Mouse (Mus musculus): ENCODE measurements at regions not wholly inside any gene's neighbourhood (a gene's known extent, or its start where the extent isn't known, plus 50 kb on each side); places are given as distances from the start of the nearest gene placed in this dataset.

DNA sequence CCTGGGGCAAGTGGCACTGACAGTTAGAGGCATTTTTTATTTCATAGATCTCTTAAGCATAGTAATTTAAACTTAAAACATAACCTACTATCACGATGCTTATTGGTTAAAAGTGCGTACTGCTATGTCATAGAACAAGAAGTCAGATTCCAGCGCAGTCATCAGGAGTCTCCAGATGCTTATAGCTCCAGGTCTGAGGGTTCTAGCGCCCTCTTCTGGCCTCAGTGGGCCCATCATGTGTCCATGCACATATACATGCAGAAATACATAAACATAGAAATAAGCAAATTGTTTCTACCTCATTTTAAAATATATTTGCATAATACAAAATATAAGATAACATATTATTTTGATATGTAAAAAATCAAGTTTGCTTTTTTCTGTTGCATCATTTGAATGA lies 1002.8 kb upstream of the Adgrl2 start:
- intact Hi-C loops (cut with DNase I) = no loop called here

DNA sequence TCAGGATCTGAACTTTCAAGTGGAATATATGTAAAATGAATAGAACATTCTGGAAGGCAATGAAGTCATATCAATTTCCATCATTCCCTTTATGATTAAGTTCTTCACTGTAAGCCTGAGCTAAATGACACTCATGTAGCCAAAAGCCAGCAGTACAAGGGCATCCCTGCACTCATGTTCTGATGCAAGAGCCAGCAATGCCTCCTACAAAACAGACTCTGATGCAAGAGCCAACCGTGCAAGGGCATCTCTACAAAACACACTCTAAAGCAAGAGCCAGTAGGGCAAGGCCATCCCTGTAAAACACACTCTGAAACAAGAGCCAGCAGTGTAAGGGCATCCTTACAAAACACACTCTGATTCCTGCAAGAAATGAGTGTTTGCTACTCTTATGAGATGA lies 997.4 kb upstream of the Adgrl2 start:
- intact Hi-C loops (cut with DNase I) = no loop called here

DNA sequence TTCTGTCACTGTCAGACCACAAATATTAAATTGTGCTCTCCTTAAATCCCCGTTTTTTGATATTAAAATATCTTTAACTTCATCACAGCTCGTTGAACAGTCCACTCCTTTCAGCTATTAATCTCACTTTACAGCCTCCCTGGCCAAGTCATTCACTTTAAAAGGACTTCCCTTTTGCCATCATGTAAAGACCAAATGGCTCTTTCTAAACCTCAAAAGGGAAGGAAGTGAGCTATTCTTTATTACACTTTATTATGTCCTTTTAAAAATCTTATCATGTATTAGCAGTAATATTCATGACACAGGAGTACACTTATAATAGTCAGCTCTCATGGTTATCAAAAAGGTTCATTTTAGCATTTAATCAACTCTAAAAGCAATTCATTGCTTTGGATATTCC lies 966.6 kb upstream of the Adgrl2 start:
- intact Hi-C loops (cut with DNase I) = no loop called here

DNA sequence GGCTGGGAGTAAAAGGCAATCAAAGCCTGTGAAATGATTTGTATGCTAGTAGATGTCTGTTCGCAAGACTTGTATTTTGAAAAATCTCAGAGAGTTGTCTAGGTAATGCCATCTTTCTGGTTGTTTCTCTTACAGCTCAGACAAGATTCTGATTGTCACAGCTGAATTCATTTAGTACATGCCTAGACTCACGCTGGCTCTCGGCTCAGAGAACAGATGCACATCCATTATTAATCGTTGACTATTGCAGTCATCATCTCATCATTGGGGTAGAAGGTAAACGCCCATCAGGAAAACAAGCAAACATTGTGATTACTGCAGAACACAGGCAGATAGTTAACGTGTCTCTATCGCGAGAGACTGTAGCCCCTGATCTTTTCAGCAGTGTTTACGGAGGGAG lies 945.8 kb upstream of the Adgrl2 start:
- intact Hi-C loops (cut with DNase I) = no loop called here

DNA sequence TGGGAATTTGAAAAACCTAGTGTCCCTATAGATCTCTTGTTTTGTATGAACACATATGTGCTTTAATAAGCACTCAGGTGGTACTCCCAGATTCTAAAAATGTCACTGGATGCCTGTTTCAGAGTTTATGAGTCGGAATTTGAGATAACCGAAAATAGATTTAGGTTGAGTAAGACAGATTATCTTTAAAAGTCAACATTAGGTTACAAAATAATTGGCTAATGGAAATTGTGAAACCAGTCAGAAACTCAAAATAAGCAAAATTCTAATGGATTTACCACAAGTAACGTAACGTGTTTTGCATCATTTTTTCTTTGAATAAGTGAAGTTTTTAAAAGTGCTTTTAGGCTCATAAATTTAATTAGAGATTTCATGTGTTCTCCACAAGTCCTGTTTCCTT lies 944.5 kb upstream of the Adgrl2 start:
- intact Hi-C loops (cut with DNase I) = no loop called here

DNA sequence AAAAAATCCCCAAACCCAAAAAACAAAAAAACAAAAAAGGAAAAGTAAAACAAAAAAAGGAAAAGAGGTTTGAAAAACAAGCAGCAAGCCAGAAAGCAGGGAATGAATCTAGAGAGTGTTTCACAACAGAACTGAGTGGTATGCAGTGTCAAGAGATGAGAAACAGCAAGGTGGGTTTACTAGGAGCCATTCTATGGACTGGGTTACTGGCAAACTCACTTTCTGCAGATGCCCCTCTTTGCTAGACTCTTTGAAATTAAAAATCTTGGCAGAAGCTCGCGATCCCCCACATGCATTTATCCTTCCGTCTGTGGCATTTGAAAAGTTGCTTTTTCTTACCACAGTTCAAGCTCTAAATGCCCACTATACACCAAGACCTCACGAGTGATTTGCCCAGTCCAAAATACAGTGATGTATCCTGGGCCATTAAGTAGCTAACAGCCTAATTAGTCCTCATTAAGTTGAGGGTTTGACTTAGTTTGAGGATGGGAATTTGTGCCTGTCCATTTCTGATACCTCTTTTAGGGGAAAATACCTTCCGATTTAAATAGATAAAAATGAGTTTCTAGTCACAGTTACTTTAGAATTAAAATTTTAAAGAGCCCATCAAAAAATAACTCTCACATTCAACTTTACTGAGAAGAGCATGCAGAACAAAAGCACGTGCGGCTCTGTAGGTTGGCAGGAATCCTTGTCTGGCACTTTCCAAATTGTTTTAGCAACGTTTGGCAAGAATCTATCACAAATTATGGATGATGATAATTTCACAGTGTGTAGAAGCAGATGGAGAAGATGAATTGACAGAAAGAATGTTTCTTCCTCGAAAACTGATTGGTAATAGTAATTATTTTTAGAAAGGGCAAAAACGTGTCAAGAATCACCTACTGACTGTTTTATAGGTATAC lies 938.4 kb upstream of the Adgrl2 start:
- intact Hi-C loops (cut with DNase I) = no loop called here

DNA sequence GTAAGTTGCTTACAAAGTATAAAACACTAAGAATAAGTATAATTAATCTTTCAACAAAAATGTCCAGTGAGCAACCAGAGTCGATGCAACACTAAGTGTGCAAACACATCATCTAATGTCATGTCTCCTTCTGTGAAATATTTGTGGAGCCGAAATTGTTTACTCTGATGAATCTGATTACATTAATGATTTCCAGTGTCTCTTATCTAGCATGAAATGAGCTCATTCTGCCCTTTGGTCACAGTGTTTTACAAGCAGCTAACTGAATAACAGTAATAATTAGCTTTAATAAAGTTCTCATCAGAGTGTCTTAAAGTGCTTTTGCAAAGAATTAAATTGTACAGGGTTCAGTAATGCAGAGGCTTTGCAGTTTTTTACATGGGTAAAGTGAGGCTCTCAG lies 929.9 kb upstream of the Adgrl2 start:
- intact Hi-C loops (cut with DNase I) = no loop called here

DNA sequence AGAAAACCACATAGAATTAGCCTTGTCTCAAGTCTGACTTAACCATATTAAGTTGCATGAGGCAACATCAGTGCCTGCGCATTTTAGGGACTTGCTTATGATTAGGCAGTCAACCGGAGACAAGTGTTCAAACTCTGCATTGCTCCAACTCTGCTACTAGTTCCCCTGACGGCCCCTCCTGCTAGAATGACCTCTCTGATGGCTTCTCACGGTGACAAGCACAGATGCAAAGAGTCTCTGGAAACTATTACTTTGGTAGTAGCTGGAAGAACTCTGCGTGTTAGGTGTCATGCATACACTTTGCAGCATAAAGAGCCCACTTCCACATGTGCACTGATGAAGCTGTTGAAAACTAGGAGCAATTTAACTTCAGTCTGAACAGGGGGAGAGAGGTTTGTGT lies 927.8 kb upstream of the Adgrl2 start:
- intact Hi-C loops (cut with DNase I) = no loop called here

DNA sequence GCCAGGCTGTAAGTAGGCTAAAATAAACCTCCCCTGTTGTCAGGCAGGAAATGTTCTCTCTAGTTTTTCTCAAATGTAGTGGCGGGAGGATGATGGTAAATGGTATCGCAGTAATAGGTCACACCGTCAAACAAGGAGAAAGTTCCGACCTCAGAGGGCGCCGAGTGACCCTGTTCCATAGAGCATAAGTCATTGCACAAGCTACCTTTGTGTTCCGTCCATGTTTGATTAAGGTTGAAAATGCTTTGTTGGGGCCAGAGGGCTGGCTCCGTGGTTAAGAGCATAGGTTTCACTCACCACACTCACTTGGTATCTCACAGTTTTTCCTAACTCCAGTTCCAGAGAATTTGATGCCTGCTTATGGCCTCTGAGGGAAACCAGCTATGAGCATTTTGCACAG lies 920.4 kb upstream of the Adgrl2 start:
- intact Hi-C loops (cut with DNase I) = no loop called here

DNA sequence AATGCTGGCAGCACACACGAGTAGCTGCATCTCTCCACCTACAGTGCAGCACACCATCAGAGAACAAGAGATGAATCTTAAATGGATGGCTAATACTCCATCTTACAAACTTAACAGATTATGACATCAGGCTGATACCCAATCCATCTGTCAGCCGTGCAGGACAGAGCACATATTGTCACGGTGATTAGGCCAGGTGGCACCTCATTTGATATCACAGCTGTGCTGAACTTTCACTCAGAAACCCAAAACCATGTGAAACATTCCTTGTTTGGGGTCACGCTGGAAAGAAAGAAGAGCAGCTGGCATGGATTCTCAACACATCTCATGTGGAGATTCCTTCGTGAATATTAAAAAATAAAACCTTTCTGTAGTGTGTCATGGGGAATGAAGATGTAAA lies 911.4 kb upstream of the Adgrl2 start:
- intact Hi-C loops (cut with DNase I) = no loop called here

DNA sequence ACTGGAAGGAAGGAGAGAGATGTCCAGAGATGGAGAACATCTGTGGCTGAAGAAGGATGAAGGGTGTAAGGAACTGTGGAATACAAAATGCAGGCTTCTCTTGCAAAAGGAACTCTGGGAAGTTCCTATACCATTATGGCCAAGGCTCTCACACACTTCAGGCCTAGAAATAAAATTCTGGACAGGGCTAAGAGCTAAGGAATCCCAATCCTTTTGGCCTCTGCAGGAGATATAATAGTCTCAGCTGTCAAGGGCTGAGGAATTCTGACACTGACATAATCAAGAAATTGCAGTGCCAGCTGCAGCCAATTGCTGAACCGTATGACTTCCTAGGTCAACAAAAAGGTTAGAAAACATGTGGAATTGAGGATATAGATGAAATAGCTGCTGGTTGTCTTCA lies 886.2 kb upstream of the Adgrl2 start:
- intact Hi-C loops (cut with DNase I) = no loop called here

DNA sequence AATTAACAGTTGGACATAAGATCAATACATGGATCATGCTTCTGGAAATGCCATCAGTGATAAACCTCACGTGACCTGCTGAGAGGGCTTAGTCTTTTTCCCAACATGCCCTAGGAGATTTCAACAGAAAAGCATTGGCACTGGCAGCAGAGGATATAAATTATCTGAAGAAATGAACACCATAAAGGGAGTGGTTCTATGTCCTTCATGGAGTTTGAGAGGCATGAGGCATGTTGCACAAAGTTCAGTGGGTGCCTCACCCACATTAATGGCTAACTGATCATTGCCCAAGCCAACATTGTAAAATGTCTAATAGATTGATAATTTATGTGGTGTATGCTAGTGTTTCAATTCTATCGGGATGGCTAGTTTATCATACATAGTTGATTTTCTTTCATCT lies 875.6 kb upstream of the Adgrl2 start:
- intact Hi-C loops (cut with DNase I) = no loop called here

DNA sequence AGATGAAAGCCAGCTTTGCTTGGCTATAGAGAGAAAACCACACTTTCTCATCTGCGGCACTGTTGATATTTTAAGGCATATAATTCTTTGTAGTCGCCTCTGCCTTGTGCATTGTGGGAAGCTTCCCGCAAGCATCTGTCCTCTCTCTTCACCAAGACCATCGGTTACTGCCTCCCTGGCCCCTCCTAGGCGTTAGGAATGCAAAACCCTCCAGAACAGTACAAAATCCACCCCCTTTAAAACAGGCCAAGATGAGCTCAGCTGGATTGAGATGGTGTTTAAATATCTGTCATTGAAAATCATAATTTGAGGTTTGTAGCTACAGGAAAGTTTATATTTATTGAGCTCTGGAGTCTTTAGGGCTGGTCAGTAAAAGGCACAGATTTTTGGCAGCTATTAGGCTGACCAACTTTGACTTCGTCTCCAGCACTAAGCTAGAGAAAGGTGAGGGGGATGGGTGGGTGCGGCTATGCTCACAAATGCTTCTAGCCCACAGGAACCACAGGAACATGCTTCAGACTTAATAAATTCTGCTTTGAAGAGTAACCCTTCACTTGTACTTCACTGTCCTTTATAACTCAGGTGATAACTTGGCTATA lies 856.7 kb upstream of the Adgrl2 start:
- intact Hi-C loops (cut with DNase I) = no loop called here

DNA sequence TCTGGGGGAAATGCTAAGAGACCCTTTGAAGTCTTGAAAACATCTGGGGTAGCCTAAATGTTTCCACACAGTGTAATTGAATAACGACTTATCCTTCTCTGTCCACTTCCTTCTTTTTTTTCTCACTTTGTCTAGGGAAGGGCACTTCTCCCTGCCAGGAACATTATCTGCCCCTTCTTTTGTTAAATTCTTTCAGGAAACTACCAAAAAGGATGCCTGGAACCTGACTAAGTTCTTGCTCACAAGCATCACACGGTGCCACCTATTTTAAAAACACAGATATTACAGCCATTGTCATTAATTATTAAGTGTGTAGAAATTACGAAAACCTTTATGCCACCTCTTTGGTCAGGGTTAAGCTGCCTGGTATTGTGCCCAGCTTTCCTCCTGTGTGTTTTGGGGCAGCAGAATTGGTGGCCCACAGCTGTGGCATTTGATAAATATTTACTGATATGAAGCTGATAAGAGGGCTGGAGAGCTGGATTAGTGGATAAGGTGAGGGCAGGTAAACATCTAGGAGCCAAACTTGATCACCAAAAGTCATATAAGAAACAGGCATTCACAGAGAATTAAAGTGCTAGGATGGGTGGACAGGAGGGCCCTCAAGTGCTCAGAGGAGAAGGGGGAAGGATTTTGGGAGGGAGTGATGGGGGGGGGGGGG lies 855.6 kb upstream of the Adgrl2 start:
- intact Hi-C loops (cut with DNase I) = no loop called here

DNA sequence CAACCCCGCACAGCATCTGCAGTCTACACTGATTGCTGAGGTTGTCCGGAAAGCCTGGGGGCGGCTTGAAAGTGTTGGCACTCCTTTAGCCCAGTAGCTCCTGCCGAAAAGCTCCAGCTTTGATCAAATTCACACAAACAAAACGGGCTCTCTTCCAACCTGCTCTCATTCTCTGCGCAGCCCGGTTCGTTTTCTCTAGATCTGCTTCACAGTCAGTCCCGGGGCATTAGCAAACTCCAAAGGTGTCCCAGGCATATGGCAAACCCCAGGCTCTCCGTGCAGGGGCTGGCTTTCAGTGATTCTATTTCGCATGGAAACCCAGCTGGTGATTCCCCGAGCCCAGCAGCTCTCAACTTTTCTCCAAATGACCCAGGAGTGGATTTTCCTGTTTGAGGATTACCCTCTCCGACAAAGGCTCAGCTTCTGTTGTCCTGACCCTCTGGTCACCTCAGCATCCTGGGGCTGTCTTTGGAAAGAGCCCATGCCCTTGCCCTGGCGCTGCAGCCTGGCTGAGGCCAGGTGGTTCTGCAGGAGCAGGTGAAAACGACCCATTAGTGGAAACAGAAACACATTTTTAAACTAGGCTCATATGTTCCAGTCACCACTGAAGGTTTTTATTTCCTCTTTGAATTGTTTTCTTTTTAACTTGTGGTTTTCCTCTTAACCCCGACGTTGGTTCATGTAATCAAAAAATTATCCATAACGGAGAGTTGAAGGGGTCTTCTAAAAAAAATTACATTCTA lies 854.9 kb upstream of the Adgrl2 start:
- intact Hi-C loops (cut with DNase I) = no loop called here

DNA sequence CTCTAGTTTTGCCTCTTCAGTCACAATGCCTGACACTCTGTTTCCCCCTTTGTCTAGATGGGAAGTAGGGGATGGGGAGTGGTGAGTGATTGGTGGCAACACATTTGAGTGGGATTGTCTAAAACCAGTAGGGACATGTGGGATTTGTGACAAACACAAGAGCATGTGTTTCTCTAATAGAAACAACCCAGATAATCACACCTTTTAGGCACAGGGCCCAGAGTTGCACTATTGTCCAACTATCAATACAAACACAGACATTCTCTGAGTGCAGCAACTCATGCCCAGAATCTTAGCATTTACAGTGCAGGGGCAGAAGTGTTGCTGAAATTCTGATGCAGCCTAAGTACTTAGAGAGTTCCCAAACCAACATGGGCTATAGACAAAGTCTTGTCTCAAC lies 847.6 kb upstream of the Adgrl2 start:
- intact Hi-C loops (cut with DNase I) = no loop called here

DNA sequence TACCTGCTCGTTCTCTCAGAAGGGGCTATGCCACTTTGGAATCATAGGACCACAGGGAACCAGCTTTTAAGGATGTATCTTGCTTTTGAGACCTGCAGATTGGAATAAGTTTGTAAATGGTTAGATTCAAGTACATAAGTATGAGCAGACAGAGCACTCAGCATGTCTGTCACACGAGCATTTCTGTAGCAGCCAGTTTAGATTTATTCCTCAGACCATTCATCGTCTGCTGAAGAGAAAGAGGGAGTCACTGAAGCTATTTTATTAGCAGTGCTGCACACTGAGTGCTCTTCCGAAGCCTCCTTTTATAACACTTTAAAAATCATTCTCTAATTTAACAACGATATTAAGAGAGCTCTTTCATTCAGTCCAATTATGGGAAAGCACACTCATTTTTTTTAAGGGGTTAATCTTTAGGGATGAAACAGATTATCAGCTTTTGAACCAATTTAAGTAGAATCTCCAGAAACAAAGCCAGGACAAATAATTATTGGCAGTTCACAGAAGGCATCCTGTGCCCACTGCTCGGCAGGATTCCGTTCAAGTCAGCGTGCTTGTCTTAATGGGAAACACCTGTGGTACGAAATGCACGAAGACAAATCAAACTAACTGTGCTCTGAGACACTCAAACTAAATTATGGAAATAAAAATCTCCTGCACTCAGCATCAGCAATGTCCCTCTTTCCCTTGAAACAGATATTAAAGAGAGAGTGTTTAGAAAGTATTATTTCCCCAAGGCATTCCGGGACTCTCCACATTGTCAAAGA lies 846.3 kb upstream of the Adgrl2 start:
- intact Hi-C loops (cut with DNase I) = no loop called here

DNA sequence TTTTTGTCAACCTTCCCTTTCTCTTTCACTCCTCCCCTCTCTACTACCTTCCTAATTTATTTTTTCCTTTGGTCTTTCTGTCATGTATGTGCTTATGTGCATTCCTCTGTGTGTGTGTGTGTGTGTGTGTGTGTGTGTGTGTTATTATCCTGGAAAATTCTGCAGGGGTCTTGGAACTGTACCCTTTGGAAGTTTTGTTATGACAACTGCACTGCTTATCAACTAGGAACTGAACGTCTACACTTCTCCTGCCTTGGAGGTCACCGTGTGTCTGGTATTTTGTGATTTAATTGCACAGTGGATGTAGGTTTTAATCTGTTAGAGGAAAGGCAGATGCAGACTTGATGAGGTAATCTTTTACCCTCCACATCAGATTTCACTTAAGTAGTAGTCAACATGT lies 836.8 kb upstream of the Adgrl2 start:
- intact Hi-C loops (cut with DNase I) = no loop called here

DNA sequence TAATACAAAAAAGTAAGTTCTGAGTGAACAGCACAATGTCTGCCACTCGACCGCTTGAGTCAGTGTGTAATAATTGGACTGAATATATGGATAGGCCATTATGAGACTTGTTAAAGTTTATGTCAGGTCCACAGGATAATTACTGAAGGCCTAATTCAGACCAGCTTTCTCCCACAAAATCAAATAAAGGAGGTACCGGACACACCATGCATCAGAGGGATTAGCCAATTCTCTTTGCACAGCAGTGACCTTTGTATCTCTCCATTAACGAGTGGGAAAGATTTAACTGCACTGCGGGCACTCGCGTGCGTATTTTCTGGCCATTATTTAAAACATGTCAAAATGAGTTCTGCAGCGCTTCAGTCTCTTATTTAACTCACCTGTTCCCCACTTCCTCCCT lies 836.4 kb upstream of the Adgrl2 start:
- intact Hi-C loops (cut with DNase I) = no loop called here

DNA sequence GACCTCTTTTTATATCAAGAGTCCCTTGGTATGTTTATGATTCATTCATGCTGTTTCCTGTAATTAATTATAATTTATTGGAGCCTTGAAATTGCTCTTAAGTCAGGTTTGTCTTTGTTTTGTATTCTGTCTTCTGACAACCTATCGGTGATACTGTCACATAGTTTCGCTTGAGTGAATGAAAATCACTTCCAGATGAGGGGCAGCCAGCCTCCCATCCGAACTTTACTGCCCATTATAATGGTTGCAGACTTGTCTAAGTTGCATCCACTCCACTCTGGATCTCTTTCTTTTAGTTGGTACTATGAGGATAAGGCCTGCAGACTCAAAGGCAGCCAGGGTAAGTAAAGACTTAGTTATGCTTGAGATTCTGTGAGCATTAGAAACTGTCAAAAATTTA lies 830.3 kb upstream of the Adgrl2 start:
- intact Hi-C loops (cut with DNase I) = no loop called here

DNA sequence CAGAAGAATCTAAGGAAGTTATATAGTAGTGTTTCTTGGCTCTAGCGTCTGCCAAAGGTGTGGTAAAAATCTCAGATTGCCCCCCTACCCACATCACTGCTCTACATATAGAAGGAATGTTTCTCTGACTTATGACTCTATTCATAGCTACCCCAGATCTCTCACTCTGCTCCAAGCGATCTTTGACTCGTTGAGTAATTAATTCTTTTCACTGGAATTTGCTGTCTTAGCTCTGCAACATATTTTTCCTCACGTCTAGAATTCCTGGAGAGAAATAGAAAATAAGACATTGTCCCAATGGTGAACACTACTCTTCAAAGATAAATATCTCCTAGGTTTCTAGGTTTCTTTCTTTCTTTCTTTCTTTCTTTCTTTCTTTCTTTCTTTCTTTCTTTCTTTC lies 829.5 kb upstream of the Adgrl2 start:
- intact Hi-C loops (cut with DNase I) = no loop called here
